Mouse (Mus musculus) frontal cortex, adult (tissue): ENCODE measurements at regions not wholly inside any gene's neighbourhood (a gene's known extent, or its start where the extent isn't known, plus 50 kb on each side); places are given as distances from the start of the nearest gene placed in this dataset.

Experiments used
- ATAC-seq: cut with Nextera tagmentation; 2 replicates; pipeline ENCODE4 v1.9.2; 2017; ENCODE audit warnings: mild to moderate bottlenecking, moderate library complexity, mixed read lengths; ENCODE audit not compliant: low TSS enrichment

DNA sequence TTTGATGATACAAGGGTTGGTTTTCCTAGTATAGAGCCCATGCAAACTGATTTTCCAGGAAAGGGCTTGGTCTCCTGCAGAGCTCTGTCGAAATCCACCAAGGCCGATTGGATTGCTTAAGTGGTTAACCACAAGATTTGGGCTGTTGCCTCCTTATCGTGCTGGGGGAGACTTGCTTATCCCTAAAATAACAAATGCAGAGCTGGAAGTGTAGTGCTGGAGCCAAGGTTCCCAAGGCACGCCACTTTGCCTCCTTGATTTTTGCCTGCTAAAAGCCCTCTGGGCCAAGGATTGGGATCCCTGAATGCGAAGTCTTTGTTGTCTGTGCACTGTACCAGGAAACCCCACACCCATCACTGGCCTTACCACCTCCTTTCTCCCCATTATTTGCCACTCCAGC lies 52.8 kb upstream of the Tmem178 start:
- no peak for ATAC-seq

GRCm38 (mm10) chr17:80889095-80889494 lies 55.3 kb upstream of the Tmem178 start:
- ATAC-seq: no peak

GRCm38 (mm10) chr17:80887749-80888119 lies 56.7 kb upstream of the Tmem178 start:
- no peak for ATAC-seq

GRCm38 (mm10) chr17:80887021-80887748 lies 57.2 kb upstream of the Tmem178 start:
- peak; percentile 31; the same call in 1 of the 2 replicates for ATAC-seq

- ATAC-seq: no peak
Observed at GRCm38 (mm10) chr17:80886211-80886701, 58.2 kb upstream of the Tmem178 start.

GRCm38 (mm10) chr17:80885706-80886105 lies 58.7 kb upstream of the Tmem178 start:
- no peak for ATAC-seq

- no peak for ATAC-seq
Observed at GRCm38 (mm10) chr17:80884886-80885285, 59.5 kb upstream of the Tmem178 start.

DNA sequence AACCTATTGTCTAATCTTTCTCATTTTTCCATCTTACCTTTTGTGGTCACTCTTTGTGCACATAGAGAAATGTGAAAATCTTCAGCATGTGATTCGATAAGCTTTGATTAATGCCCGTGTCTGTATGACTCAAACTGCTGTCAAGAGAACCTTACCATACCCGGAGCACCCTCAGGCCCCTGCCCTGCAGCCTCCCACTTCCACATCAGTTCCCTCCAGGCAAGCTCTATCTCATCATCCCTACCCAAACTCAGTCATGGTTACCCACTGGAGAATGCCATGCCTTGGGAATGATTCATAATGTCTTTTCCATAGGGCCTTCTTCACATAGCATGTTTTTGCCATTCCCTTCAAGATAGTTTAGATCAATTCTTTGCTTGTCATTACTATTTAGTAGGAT lies 62.0 kb upstream of the Tmem178 start:
- no peak for ATAC-seq

- ATAC-seq: no peak
Observed at GRCm38 (mm10) chr17:80880325-80880724, 64.1 kb upstream of the Tmem178 start.

DNA sequence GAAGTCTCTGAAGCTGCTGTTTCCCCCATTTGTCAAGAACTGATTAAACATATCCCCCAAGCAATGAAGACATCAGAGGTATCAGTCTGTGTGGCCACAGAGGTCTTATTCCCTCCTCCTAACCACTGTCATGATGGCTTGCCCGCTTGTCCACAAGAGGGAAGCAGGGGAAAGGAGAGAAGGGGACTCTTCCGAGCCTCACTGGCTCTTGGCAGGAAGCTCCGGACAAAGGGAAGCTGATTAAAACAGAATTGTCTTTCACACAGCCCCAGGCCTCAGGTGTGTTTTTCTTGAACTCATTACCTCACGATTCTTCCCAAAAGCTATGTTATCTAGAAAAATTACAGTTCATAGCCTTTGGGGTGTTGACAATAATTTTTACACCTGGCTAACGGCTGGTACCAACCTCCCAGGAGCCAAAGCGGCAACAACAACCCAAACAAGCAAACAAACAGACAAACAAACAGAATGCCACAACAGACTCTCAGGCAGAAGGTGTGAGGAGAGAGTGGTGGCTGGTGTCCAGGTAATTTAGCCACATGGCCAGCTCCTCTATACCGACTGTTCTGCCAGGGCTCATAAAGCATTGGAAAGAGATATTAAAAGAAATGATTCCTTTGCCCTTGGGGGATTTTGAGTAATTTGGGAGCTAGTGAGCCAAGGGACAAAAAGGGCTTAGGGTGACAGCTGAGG lies 68.9 kb upstream of the Tmem178 start:
- ATAC-seq: no peak; the same call in 1 of the 2 replicates

DNA sequence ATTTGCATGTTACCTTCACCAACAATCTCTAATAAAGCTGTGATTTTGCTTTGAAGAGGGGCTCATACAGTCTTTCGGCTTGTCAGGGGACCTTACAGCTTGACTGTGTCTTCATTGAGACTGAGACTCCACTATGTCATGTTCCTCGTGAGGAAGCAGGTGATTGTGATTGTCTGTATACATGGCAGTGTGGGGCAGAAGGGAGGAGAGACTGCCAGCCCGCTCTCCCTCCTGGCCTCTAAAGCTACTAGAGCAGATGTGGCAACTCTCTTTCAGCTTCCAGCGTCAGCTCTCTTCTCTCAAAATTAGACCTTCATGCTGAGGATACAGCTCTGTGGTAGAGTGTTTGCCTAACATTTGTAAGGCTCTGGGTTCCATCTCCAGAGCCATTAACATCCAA lies 73.5 kb upstream of the Tmem178 start:
- ATAC-seq: peak; percentile 41; the same call in 1 of the 2 replicates

DNA sequence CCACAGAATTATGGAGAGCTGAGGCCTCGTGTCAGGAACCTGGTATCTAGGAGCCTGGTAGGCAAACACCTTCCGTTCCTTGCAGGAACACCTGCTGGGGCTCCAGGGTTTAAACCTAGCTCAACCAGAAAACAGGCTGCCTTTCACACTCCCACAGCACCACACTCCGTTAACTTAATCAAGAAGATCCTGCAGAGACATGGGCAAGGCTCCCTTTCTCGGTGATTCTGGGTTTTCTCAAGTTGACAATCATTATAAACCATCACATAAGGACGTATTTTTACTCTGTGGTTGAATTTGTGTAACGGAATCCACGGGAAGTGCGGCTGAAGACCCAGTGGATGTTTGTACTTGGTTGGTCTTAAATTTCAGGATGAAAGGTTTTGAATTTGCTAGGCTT lies 82.1 kb upstream of the Tmem178 start:
- ATAC-seq: no peak; the same call in 1 of the 2 replicates

GRCm38 (mm10) chr17:80846996-80847810 lies 97.2 kb upstream of the Tmem178 start:
- ATAC-seq: peak; percentile 60

DNA sequence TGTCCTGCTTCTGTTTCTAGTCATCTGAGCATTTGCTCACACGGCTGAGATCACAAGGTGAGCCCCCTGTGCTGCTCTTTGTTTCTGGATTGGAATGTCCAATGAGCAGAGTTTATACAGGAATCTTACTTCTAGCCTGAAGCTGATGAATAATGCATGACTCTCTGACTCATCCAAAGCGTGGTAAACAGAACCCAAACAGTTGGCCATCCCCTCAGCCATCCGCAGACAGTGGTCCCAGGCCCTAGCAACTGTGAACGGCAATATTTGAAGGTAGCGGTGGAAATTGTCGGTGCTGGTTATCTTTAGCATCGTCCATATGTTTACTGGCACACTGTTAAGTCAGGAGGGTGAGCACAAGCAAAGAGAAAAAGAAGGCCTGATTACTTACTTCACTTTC lies 99.1 kb upstream of the Tmem178 start:
- ATAC-seq: peak; percentile 79

- ATAC-seq: no peak
Observed at GRCm38 (mm10) chr17:80841903-80842302, 102.5 kb upstream of the Tmem178 start.

DNA sequence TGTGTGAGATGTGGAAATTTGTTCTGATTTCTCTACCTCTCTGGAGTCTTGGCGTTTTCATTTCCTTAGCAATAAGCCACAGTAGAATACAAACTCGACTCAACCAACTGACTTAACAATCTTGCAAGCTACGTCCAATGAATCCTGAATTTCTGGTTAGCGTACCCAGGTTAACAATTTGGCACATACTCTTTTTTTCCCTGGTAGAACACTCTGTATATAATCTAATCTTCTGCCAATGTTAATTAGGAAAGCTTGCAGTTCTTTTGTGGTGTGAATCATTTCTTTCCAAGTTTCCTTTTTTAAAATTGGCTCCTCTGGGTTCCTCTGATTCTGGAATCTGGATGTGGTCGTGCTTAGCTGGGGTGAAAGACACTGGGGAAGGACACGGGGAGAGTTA lies 103.5 kb upstream of the Tmem178 start:
- ATAC-seq: peak; percentile 71

DNA sequence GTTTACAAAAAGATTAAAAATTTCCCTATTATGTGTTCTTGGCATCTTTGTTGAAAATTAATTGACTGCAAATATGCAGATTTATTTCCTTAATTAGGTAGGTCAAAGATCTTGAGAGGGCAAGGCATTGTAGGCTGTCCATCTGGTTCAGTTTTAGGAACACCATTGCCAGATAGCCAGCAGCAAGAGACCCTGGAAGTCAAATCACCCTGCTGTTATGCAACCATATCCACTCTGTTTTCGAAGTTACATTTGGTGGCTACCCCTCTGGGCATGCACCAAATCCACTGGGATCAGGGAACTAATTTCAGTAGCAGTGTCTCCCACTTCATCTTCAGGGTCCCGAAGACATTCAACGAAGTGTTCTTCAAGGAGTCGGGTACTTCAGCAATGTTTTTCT lies 104.0 kb upstream of the Tmem178 start:
- ATAC-seq: no peak

DNA sequence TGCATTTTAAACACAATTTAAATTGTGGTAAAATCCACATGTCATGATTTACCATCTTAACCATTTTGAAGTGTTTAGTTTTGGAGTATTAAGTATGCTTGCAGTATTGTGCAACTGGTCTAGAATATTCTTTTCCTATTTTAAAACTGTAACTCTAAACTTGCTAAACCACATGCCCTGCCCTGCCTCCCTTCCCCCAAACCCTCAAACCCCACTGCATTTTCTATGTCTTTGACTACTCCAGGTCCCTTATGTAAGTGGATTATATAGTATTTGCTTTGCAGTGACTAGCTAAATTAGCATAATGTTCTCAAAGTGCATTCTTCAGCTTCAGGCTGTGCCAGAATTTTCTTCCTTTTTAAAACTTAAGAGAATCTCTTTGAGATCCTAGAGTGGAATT lies 106.4 kb upstream of the Map4k3 start:
- peak; percentile 90 for ATAC-seq

- ATAC-seq: peak; percentile 38; the same call in 1 of the 2 replicates
Observed at GRCm38 (mm10) chr17:80834176-80834517, 105.9 kb upstream of the Map4k3 start.

DNA sequence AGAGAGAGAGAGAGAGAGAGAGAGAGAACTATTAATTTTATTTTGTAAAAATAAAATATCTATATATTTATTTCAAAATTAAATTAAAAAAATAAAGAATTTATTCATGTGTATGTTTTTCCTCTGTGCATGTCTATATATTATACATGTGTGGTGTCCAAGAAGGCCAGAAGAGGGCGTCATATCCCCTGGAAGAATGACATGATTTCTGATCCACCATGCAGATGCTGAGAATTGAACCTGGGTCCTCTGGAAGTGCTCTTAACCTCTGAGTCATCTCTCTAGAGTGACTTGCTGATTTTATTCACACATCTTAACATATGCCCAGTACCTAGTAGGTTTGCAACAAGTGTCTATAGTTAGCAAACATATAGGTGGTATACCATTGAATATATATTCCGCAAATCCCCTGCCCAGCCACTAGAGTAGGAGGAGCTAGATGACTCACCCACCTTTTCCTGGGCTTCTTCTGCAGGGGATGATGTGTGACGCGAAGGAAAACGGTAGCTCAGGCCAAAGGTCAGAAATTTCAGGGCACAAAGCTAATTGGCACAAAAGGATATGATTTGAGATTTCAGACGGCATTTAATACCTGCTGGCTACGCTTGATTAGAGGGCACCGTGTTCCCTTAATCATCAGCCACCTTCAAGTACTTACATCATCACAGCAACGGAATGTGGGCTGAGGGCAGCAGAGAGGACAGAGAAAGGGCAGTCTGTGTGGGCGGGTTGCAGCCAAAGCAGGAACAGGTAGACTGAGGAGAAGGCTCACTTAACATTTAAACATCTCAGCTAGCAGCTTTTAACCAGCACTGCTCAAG lies 105.3 kb upstream of the Map4k3 start:
- ATAC-seq: no peak

DNA sequence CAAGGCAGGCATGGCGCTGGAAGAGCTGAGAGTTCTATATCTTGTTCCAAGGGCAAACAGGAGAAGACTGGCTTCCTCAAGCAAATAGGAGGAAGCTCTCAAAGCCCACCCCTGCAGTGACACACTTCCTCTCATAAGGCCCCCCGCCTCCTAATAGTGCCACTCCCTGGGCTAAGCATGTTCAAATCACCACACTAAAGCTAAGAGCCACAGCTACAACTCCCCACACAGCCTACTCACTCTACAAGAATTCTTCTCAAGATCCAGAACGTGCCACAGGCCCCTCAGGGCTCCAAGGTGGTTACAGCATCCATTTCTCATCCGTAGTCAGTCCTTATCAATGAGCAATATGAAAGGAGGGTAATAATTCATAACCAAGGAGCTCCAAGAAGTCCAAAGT lies 103.4 kb upstream of the Map4k3 start:
- no peak for ATAC-seq

DNA sequence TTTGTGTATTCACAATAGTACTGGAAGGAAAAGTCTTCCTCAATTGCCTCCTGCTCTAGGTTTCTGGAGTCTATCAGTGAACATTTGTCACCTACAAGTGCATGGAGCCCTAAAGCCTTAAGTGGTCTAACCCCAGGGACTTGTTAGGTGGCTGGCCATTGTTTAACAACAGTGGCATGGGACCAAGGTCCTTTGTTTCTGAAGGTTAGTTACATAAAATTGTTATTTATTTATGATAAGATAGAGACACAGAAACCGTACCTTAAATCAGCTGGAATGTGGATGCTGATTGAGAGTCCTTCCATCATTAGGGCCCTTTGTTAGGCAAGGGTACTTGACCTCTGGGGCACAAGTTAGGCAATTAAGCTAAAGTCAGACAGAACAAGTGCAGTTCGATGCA lies 99.6 kb upstream of the Map4k3 start:
- no peak for ATAC-seq
